Mouse (Mus musculus) gastrocnemius, postnatal 4 days (tissue): ENCODE results near the gene Ippk. TPM values are rescaled to one million over a fixed set of nuclear protein-coding genes. Genes with fewer than 3 reads are reported as not detected.

Experiments used
- DNase-seq, 2 experiments: peaks; one replicate each; pipeline ENCODE4 v3.0.0; 2021 to 2022; ENCODE audit warnings: low spot score in 2 of 2, mixed read lengths in 2 of 2
- long read RNA-seq, 2 experiments: library from polyadenylated mRNA; stranded (forward); transcript quantifications; one replicate each; pipeline ENCODE4 v2.0.0; 2021
- total RNA-seq, 2 experiments: library from RNA; stranded (reverse); gene quantifications; 2 replicates each; pipeline ENCODE4 v1.2.3; 2021

The Ippk gene
- total RNA-seq = 1 to 10 TPM; 7.0 to 8.9 TPM
- long read RNA-seq, experiment 1, full-length matches to known transcripts = 14 of 25 reads
- long read RNA-seq, experiment 1, partial matches to known transcripts = 1 of 25 reads
- long read RNA-seq, experiment 1, other reads (novel, unspliced or antisense) = 10 of 25 reads
- long read RNA-seq, experiment 2, full-length matches to known transcripts = 16 of 23 reads
- long read RNA-seq, experiment 2, partial matches to known transcripts = 1 of 23 reads
- long read RNA-seq, experiment 2, other reads (novel, unspliced or antisense) = 6 of 23 reads

DNA sequence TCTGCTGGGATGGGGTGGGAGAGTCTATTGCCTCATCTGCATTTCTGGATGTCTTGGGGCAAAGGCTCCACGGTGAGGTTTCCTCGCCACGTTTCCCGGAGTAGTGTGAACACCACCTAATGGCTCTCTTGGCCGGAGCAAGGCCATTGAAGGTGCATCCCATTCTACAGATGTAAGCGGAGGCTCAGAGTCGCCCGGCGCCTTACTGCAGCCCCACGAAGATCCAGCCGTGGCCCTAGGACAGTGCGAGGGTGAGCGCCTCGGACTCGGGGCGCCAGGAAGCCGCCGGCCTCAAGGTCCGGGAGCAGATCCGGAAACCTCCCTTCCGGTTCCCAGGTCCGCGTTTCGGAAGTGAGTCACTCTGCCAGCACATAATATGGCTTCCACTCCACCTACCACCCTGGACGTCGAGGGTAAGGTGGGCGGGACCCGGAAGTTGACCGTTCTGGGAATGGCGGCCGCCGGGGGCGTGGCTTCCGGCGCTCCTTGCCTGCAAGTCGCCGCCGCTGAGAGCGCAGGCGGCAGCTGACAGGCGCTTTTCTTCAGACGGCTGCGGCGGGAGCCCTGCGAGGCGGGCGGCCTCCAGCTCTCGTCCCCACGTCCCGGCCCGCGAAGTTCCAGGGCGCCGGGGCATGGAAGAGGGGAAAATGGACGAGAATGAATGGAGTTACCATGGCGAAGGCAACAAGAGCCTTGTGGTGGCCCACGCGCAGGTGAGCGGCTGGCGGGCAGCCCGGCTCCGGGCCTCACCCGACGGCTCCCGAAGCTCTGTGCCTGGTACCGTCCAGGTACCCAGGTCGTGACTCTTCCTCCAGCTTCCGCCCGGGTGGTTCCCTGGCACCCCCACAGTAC, at the start of gene Ippk:
TSS of gene Ippk (plus strand) at position 496 of the 852 bp plus-strand sequence.
- DNase-seq = peak; percentile 93 to 98

DNA sequence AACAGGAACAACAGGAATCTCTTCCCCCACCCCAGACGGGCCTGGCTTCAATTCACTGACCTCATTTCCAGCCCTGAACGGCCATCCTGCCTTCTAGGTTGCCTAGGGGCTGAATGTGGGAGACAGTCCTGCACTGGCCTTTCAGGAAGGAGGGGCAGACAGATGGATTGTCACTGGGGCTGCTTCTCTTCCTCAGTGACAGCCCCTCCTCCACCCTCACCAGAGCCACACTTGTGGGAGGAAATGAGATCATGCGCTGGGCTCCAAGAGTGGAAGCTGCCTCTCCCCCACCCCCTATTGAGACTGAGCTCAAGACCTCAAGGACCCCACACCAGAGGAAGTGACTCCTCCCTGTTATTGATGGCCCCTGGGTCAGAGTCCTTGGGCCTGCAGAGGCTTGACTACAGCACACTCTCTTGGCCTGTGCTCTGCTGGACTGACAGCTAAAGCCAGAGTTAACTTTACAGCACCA, 49.6 kb upstream of the Ippk start:
- DNase-seq = peak in 1 of 2 experiments; percentile 31

DNA sequence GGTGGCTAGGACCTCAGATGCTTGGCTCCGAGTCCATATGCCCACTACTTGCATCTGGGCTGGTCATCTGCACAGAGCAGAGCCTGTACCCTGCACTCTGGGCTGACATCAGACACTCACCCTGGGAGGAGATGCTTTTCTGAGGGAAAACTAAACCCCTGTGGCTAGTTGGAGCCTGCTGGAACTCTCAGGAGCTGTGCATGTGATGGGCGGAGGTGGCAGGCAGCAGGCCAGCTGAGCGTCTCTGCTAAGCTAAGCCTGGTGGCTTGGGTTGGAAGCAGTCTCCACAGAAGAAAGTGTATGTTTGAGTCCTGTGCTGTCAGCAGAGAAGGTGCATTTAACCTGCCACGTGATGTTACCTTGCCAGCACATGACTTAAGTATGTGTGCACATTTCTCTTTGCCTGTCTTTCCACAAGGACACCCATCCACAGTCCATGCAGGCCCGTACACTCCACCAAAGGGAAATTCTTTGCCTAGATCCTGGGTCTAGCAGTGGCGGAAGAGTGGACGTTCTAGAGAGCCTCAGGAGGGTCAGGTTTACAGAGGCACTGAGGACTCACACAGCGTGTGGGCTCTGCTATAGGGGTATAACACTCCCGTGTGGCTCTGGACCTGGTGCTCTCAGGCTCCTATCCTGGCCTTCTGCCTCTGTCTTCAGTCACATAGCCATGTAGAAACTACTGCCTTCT, 48.5 kb upstream of the Ippk start:
- no peak for DNase-seq

DNA sequence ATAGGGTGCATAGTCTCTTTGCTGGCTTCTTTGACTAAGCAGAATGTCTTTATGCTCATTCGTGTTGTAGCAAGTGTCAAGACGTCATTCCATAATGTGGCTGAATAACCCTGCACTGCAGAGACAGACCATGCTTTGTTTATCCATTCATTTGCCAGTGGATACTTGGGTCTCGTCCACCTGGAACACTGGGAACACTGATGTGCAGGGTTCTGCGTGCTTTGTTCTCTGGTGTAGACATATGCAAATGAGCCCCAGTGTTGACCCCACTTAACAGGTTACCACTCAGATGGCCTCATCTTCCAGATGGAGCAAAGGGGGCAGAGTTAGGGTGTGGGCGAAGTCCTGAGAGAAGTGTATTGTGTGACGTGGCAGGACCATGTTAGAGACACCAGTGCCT, 46.7 kb upstream of the Ippk start:
- DNase-seq = no peak

DNA sequence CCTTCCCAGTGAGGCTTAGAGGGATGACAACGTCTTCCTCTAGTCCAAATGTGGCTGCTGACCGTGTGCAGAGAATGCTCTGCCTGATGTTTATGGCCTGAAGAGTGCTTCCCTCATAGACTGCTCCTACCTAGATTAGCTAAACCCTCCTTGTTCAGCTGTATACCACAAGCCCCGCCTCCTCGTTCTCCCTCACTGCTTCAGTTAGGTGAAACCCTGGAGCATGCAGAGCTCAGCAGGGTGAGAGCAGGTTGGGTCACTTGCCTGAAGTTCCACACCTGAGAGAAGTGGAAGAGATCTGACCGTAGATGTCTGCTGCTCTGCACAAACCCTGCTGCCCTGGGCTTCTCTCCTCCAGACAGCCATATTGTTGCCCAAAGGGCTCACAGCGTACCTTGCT, 46.3 kb upstream of the Ippk start:
- DNase-seq = no peak

DNA sequence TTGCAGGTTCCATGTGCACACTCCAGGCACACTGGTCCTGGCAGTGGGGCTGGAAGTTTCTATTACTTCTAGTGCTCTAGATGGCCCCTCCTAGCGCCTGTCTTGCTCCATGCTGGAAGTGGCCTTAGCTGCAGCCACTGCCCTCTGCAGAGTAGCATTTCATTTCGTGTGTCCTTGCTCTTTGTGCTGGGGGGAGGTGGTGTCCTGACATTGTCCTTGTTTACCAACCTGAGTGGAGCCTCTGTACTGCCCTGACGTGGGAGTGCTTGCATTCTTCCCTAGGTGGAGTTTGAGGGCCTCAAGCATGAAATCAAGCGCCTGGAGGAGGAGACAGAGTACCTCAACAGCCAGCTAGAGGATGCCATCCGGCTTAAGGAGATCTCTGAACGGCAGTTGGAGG, 43.4 kb upstream of the Ippk start:
- no peak for DNase-seq

DNA sequence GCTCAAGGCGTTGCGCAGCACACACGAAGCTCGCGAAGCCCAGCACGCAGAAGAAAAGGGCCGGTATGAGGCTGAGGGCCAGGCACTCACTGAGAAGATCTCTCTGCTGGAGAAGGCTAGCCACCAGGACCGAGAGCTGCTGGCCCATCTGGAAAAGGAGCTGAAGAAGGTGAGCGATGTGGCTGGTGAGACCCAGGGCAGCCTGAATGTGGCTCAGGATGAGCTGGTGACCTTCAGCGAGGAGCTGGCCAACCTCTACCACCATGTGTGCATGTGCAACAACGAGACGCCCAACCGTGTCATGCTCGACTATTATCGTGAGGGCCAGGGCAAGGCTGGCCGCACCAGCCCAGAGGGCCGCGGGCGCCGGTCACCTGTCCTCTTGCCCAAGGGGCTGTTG, 41.7 kb upstream of the Ippk start:
- DNase-seq = no peak

DNA sequence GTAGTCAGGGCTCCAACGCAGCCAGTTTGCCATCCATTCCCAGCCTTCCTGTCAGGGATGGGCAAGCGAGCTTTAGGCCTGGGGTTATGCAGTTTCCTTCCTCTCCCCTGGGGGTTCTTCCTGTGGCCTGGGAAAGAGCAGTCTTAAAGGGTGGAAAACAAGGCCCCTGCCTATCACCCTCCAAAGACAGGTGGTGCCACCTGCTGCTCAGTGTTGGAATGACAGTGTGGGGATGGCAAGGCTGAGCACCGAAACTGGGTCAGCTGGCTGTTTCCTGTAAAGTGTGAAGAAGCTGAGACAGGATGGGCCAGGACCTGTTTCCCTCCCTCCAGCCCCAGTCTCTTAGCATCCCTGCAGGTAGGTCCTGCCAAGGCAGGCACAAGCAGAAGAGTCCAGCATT, 39.8 kb upstream of the Ippk start:
- peak; percentile 72 to 86 for DNase-seq

DNA sequence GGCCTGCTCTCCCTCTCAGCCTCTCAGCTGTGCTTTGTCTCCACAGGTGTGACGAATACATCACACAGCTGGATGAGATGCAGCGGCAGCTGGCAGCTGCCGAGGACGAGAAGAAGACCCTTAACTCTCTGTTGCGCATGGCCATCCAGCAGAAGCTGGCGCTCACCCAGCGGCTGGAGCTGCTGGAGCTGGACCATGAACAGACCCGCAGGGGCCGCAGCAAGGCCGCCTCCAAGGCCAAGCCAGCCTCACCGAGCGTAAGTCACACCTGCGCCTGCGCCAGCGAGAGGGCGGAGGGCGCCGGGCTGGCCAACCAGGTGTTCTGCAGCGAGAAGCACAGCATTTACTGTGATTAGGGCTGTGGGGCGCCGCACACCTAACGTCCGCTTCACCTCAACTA, 38.1 kb upstream of the Ippk start:
- no peak for DNase-seq

DNA sequence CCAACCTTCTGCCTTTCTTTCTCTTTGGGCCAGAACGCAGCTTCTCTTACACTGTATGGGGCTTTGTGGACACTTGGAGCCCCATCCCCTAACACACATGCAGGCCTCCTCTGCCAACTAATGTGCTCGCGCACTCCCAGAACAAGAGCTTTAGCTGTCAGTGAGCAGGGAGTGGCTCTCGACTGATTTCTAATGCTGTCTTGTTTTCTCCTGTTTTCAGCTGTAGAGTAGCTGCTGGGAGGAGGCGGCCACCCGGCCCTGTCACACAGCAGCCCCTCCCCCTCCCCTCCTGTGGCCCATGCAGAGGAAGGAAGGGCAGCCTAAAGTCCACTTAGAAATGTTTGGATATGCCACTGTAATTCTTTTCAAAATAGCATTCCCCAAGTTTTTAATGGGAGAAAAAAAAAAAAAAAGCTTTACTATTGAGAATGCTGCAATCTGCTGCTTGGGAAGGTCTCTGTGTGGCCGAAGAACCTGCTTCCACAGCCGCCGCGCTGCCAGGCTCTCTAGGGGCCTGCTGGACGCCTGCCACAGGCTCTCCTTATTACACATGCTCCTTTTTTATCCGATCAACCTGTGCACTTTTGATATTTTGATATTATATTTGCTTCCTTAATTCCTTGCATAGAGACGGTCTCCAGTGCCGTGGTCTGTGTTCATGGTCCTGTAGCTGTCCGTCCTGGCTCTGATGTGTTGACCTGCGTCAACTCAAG, 36.1 kb upstream of the Ippk start:
- DNase-seq = no peak

DNA sequence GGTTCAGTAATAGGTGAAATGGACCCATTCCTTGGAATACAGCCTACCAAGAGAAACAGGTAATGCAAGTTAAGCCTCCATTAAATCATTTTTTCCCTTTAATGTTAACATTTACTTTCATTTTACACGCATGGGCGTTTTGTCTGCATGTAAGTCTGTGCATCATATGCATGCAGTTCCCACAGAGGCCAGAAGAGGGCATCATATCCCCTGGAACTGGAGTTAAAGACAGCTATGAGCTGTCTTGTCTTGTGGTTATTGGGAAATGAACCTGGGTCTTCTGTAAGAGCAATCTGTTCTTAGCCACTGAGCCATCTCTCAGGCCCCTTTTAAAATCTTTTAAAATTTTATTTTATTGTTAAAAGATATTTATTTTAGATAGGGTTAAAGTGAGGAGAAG, 29.7 kb upstream of the Ippk start:
- no peak for DNase-seq

DNA sequence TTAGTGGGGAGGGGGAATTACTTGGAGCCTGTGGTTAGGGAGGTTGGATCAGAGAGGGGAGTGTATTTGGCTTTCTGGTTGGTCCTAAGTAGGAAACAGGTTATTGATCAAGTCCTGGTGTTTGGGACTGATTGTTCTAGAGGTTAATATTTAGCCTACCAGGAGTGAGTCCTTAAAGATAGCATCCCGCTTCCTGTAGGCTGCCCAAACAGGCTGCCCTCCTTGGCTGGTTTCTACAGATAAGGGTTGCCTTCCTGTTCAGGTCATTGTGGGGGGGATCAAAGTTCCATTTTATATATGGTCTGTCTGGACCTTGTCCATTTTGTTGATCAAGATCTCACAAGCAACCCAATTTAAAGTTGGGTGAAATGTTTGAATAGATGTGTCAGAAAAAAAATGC, 27.5 kb upstream of the Ippk start:
- DNase-seq = no peak

DNA sequence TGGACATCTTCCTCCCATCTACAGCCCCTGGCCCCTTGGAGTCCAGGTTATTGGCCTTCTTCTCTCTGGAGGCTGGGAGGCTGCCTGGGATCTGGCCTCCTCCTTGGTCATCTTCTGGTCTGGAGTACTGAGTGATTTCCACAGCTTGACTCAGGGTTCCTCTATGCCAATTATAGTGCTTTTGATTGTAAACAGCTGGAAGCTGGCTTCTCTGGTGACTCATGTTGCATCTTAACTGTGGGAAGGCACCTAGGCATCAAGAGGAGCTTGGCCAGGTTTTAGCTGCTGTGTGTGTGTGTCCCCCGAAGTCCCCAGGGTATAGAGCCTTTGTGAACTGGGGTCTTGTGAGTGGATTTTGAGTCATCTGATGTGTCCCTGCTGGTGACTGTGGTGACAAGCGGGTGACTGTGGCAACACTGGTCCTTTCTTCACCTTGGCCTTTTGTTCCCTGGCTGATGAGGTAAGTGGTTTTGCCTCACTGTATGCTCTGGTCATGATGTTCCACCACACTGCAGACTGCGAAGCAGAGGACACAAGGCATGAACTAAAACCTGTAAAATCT, 26.1 kb upstream of the Ippk start:
- no peak for DNase-seq

DNA sequence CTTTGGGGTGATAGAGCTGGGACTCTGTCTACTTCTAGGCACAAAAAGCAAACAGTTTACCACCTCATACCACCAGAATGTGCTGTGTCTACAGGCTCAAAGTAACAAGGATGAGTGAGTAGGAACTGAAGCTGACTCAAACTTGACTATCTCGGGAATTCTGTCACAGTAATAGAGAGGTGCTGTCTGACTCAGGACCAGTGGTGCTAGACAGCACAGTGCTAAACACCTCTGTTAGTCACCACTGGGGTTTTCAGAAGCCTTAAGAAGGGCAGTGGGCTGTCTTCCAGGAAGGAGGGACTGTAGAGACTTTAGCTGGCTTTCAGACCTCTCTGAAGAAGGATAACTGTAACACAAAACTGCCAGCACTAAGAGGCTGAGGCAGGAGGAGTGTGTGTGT, 24.3 kb upstream of the Ippk start:
- DNase-seq = no peak

DNA sequence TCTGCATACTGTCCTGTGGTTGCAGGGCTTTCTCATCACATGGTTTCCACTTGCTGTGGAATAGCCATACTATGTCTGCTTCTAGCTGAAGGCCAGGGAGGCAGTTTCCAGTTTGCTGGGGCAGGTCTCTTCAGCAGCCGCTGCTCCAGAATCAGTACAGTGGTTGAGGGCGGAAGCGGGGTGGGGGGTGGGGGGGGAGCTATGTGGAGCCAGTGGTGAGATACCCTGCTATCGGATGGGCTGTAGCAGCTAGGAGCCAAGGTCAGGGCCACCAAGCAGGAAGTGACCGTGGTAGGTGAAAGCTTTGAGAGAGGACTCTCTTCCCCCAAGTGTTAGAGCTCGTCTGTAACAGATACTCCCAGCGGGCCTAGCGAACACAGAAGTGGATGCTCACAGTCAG, 22.9 kb upstream of the Ippk start:
- DNase-seq = no peak

DNA sequence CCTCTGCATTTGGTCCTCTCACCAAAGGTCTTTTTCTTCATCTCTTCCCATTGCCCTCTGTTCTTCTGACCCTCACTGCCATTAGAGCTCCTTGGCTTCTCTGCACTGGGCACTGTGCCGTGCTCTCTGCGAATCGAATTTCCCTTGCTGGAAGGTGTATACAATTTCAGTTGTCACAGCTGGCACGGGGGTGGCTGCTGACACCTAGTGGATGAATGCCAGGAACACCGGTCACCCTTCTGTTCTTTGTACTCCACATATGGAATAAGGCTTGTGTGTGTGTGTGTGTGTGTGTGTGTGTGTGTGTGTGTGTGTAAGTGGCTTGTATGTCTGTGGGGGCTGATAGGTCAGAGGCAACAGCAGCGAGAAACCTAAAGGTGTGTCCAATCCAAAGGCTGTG, 20.9 kb upstream of the Ippk start:
- DNase-seq = no peak

DNA sequence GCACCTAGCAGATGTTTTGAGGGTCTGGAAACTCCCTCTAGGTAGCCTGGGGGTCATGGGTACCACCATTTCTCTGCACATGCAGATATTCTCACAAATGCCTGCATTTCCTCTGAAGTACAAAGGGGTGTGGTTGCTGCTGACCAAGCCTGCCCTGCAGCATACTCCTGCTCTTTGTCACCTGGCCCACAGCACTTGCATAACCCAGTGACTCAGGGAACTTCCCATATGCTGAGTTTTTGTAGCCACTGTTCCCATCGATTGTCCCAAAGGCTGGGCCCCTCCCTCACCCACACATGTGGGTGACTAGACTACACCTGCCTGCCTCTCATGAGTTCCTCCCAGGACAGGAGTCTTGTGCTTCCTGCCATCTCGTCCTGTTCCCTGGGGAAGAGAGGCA, 18.4 kb upstream of the Ippk start:
- DNase-seq = no peak

DNA sequence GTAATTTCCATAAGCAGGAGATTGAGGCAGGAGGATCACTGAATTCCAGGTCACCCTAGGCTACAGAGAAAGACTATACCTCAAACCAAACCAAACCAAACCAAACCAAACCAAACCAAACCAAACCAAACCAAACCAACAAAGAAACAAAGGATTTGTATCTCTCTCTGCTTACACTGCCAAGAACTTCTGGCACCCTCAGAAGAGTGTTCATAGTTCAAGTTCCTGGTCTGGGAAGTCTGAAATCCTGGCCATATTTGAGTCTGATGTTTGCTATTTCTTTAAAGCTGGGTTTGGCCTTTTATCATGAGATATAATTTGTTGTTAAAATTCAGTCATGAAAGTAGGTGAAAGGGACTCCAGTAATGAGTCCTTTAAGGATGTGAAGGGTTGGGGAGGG, 13.3 kb upstream of the Ippk start:
- DNase-seq = no peak

DNA sequence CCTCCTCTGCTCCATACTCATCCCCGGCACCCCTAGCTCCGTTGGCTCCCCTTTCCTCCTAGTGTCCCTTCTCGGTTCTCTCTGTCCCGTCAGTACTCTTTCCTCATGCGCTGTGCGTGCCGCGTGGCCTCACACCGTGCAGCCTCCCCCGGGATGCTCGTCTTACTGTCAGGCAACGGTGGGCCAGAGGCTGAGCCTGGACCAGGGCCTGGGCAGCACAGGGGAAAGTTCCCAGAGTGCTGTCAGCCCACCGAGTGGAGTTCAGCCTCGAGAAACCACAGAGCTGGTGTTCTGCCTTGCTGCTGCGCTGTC, 513 bp downstream of the Ippk start:
- peak in 1 of 2 experiments; percentile 25 for DNase-seq

DNA sequence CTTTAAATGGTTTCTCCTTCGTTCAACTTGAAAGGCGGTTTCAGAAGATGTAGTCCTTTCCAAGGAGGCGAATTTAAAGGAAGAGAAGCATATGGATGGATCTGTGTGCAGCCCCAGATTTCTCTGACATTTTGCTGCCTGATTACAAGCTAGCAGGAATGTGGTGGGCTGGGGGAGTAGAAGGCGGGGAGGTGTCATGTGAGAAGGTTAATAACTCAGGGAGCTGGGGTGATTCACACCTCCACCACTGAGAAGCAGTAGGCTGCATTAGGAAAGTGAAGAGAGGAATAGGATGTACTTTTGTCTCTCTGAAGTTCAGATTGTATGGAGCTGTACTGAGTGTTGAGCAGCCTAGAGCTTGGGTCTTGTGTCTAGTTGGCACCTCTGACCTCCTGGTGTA, 910 bp downstream of the Ippk start:
- no peak for DNase-seq

DNA sequence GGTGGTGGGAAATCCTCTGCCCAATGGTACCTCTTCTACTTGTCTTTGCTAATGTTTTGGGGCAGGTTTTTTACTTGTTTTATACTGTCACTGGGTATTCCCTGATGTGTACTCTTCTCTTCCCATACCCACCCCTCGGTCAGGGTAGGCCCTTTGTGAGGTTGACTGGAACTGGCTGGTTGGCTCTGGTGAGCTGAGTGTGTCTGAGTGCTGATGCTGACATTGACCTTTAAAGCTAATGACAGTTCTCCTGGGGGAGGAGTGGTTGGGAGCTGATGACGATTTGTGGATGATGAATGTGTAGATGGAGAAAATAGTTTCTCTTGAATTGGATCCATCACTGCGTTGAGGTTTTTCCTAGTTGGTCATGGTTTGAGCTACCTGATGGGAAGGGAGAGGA, 5.7 kb downstream of the Ippk start:
- no peak for DNase-seq
